Mouse (Mus musculus): ENCODE results near the gene Rnf182. TPM values are rescaled to one million over a fixed set of nuclear protein-coding genes. Genes with fewer than 3 reads are reported as not detected.

Gene Rnf182
- total RNA-seq, 1 experiment from 2014 or later, result not detected

DNA sequence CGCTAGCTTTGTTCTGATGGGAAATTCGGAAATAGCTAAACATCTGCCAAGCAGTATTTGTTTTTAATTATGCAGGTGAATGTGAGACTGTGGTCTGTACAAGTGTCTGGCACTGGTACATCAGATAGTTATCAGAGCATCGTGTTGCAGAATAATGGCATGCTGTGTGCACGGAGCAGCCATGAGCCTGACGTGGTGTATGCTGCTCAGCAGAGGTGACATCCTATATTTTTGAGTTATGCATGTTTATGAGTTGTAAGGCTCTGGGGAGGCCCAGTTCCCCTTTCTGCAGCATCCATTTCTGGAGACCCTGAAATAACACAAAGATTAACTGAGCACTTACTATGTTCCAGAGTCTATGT is 62.4 kb downstream of the Rnf182 start:
- no peak for ATAC-seq (replicated peaks; ENCODE audit: insufficient number of reproducible peaks, low FRiP score, low TSS enrichment, poor library complexity, severe bottlenecking)

DNA sequence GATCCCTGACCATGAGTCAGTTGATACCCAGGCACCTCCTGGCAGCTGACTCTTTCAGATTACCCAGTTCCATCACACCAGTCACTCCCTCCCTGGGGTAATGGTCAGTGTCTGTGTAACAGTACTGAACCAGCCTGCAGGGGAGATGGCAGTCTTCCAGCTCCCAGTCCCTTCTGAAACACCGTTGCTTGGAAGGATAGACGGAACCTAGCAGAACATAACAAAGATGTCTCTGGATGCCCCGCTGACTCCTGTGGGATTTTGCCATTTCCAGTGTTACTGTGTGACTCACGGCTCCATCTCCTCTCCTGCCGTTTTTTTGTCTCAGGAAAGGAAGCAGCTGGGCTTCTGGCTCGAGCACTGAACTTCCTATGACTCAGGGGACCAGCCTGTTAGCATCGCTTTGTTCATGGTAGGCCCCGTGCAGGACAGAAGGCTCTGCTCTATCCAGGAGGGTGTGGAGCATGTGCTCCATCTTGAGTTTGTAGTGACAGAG is 69.0 kb downstream of the Rnf182 start:
- no peak for ATAC-seq (replicated peaks; ENCODE audit: insufficient number of reproducible peaks, low FRiP score, low TSS enrichment, poor library complexity, severe bottlenecking)

DNA sequence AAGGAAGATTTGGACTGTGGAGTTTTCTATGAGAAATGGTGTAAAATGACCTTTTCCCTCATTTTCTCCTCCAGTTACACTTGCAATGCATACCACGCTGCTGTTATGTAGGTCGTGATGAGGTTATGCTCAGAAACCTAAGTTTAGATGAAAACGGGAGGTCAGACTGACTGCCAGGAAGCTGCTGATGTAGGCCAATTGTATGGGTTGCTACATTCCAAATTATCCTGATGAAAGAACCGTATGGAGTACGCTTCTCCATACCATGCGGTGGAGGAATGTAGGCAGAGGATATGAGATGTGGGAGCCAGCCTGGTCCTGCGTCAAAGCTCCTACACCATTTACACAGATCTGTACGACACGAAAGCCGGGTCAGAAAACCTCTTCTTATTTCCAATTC is 72.6 kb downstream of the Rnf182 start:
- ATAC-seq (replicated peaks; ENCODE audit: insufficient number of reproducible peaks, low FRiP score, low TSS enrichment, poor library complexity, severe bottlenecking), result no peak

- no peak for ATAC-seq (replicated peaks; ENCODE audit: insufficient number of reproducible peaks, low FRiP score, low TSS enrichment, poor library complexity, severe bottlenecking)
Measured at GRCm38 (mm10) chr13:43691755-43692154, 76.2 kb downstream of the Rnf182 start.

GRCm38 (mm10) chr13:43695521-43695920 is 80.0 kb downstream of the Rnf182 start:
- ATAC-seq (replicated peaks; ENCODE audit: insufficient number of reproducible peaks, low FRiP score, low TSS enrichment, poor library complexity, severe bottlenecking), result no peak

GRCm38 (mm10) chr13:43696011-43696410 is 80.5 kb downstream of the Rnf182 start:
- no peak for ATAC-seq (replicated peaks; ENCODE audit: insufficient number of reproducible peaks, low FRiP score, low TSS enrichment, poor library complexity, severe bottlenecking)

DNA sequence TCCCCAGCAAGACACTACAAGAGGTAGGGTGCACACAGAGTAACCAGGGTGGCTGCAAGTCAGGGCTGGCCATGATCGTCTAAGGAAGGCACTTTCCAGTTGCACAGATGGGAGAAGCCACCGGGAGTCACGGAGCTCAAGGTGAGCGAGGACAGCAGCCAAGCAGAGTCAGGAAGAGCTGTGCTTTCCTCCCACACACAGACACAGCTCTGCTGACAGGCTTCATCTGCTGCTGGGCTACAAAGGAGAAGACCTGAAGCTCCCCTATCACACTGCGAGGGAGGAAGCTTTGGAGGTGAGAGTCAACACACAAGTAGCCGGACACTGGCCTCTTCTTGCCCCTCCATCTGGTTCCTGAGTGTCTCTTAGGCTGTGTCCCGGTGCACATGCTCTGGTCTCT is 83.0 kb downstream of the Rnf182 start:
- ATAC-seq (replicated peaks; ENCODE audit: insufficient number of reproducible peaks, low FRiP score, low TSS enrichment, poor library complexity, severe bottlenecking), result no peak

GRCm38 (mm10) chr13:43703471-43703870 is 88.0 kb downstream of the Rnf182 start:
- no peak for ATAC-seq (replicated peaks; ENCODE audit: insufficient number of reproducible peaks, low FRiP score, low TSS enrichment, poor library complexity, severe bottlenecking)

DNA sequence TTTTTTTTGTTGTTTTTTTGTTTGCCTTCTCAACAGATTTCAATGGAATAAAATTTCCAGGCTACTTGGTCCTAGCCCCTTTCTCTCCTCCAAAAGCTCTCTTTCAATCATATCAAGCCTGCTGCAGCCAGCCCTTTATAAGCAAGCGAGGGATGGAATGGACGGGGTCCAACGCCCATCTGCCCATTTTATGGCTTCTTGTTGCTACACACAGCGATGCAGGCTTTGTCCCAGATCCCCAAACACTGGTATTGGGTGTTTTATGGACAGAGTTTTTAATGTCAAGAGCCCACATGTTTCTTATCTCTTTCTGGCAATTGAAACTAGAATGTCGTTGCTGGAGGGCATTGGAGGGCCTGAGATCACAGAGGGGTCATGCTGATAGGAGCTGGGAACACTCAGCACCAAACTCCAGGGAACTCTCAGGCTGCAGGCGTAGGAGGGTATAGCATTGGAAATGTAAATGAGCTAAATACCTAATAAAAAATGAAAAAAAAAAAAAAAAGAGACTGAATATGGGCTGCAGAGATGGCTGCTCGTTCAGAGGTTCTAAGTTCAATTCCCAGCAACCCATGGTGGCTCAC is 89.1 kb downstream of the Rnf182 start:
- ATAC-seq (replicated peaks; ENCODE audit: insufficient number of reproducible peaks, low FRiP score, low TSS enrichment, poor library complexity, severe bottlenecking), result no peak

GRCm38 (mm10) chr13:43706387-43706786 is 90.9 kb downstream of the Rnf182 start:
- ATAC-seq (replicated peaks; ENCODE audit: insufficient number of reproducible peaks, low FRiP score, low TSS enrichment, poor library complexity, severe bottlenecking), result no peak

DNA sequence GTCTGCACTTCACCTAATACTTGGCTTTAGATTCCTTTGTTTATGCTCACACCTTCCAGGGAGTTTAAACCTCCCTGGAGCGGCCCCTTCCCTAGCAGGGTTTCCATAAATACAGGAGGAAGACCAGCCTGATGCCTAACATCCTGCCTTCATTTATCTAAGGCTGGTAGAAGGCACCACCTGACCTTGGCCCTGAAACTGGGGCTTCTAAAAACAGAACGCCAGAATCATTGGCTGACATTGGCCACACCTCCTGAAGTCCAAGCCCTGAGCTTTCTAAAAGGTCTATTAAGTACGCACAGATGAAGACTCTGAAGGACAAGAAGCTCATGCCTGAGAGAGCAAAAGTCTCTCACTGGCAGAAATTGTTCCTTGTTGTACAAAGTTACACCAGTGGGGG is 94.0 kb downstream of the Rnf182 start:
- no peak for ATAC-seq (replicated peaks; ENCODE audit: insufficient number of reproducible peaks, low FRiP score, low TSS enrichment, poor library complexity, severe bottlenecking)

DNA sequence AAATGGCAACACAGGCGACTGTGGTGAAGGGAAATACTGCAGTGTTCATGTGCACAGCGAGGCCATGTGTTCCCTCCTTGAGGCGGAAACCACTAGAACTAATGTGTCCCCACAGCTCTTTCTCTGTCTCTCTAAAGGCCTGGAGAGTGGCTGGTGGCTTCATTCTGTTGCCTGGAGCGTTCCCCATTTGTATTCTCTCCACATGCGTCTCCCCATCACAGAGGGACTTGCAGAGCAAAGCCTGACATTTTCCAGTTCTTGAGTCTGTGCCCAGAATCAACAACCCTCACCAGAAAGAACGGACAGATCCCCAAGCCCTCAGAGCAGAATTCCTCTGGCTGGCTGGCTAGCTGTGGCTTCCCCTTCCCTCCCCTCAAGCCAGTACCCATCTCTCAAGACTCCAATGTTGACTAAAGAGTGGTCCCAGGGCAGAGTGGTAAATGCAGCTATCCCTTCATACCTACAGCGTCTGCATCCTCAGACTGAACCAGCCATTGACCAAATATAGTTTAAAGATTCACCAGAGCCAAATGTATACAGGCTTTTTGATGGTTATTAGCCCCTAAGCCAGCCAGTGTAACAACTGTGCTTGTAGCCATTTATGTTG is 96.3 kb downstream of the Rnf182 start:
- ATAC-seq (replicated peaks; ENCODE audit: insufficient number of reproducible peaks, low FRiP score, low TSS enrichment, poor library complexity, severe bottlenecking), result no peak

DNA sequence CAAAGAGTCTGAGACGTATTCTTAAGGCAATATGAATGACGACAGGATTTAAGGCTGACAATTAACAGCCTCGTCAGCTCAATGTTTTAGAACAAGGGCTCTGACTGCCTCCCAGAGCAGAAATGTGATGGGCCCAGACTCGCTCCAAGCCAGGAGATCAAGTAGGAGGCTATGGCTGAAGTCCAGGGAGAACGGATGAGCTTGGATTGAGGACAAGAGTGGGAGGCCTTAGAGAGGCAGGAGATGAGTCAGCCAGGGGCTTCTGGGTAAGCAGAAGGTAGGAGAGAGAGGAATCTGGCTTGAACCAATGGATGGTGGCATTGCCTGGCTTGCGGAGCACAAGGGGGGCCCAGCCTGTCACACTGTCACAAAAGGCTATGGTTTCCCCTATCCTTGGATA is 99.2 kb downstream of the Rnf182 start:
- ATAC-seq (replicated peaks; ENCODE audit: insufficient number of reproducible peaks, low FRiP score, low TSS enrichment, poor library complexity, severe bottlenecking), result no peak

DNA sequence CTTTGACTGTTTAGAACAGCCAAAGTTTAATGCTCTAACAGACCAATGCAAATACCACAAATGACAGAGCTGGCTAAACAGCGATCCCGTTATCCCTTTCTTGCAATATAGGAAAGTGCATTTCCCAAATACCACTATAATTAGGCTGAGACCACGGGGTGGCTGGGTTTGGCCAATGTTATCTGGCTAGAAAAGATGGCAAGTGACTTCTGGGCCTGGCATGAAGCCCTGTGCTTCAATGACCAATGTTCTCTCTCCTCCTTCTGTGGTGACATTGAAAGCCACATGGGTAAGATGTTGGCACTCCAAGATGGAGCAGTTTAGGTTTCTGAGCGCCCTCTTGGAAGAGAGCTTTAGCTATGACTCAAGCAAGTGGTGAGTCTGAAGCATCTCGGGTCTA is 100.0 kb downstream of the Rnf182 start:
- no peak for ATAC-seq (replicated peaks; ENCODE audit: insufficient number of reproducible peaks, low FRiP score, low TSS enrichment, poor library complexity, severe bottlenecking)

DNA sequence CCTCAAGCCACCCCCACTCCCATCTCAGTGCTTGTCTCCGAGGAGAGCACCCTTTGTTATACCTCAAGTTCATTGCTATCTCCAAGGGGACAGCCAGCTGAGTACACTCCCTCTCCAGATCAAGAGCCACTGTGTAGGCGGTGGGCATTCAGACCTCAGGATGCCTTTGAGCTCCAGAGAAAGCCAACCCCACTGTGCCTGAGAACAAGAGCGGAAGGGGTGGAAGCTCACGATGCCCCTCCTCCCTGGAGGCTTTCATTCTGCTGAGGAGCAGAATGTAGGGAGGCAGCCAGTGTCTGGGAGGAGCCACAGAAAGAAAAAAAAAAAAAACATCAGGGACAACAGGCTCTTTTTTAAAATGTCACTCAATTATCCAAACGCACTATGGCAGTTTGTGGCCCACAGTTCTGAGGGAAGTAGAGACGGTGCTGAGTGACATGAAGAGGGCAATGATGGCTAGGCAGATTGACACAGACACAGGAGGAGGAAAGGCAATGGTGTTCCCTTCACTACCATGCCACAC is 101.1 kb downstream of the Rnf182 start:
- ATAC-seq (replicated peaks; ENCODE audit: insufficient number of reproducible peaks, low FRiP score, low TSS enrichment, poor library complexity, severe bottlenecking), result no peak

DNA sequence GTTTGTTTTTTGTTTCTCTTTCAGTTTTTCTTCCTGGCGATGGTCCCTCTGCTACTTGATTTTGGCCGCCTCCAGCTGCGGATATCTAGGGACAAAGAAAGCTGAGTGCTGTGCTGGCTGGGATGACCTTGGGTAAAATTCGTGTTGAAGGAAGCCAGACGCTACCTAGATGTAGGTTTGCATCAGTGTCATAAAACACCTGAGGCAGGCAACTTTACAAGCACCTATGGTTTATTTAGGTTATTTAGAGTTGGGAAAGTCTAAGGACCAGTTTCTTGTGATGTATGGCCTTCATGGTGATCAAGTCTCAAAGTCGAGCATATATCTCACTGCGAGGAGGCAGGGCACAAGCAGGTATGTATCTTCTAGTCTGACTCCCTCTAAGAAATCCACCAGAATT is 102.7 kb downstream of the Rnf182 start:
- no peak for ATAC-seq (replicated peaks; ENCODE audit: insufficient number of reproducible peaks, low FRiP score, low TSS enrichment, poor library complexity, severe bottlenecking)

DNA sequence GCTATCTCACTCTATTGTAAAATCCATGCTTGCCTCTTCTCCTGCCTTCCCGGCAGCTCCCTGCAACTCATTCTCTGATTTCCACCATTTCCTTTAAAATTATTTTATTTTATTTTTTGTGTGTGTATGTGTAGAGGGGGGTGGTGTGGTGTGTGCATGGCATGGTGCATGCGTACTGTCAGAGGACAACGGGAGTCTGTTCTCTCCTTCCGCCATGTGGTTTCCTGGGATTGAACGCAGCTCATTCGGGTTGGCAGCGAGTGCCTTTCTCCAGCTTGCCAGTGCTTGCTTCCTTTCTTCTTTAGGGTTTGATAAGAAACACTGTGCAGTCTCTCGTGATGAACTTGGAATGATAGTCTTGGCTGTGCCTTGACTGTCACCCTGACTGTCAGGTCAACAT is 105.0 kb downstream of the Rnf182 start:
- no peak for ATAC-seq (replicated peaks; ENCODE audit: insufficient number of reproducible peaks, low FRiP score, low TSS enrichment, poor library complexity, severe bottlenecking)

All from monocyte, adult 5-6 weeks (primary cell).